Mouse (Mus musculus) hindbrain, embryonic 11.5 days (tissue): ENCODE results near the gene BC005537. TPM values are rescaled to one million over a fixed set of nuclear protein-coding genes. Genes with fewer than 3 reads are reported as not detected.
"Not testable (repeated sequence)": the region's sequence is repeated elsewhere in the genome, so short reads cannot be mapped to it uniquely, and the experiment has no call there.

Source experiments
- ATAC-seq: fragments of 200-750 bp; cut with Nextera tagmentation; 2 replicates; pipeline ENCODE4 v1.8.0; 2017; ENCODE audit warnings: mild to moderate bottlenecking, moderate TSS enrichment, moderate library complexity; ENCODE audit not compliant: low FRiP score
- DNase-seq: peaks from one replicate; pipeline ENCODE4 v3.0.0-alpha.2; 2015; ENCODE audit warnings: low spot score
- H3K27ac ChIP-seq: fragments of 300-500 bp; sonication (generic); 2 replicates; pipeline ENCODE4 v1.5.1; 2014; ENCODE audit warnings: mild to moderate bottlenecking, low read depth, low read length
- H3K27me3 ChIP-seq: fragments of 300-500 bp; sonication (generic); 2 replicates; pipeline ENCODE4 v1.6.1; 2014; ENCODE audit warnings: mild to moderate bottlenecking, low read length, moderate library complexity, mixed read lengths; ENCODE audit not compliant: control insufficient read depth, insufficient read depth
- H3K36me3 ChIP-seq: fragments of 300-500 bp; sonication (generic); 2 replicates; pipeline ENCODE4 v1.6.1; 2014; ENCODE audit warnings: mild to moderate bottlenecking, low read length, moderate library complexity, mixed read lengths; ENCODE audit not compliant: control insufficient read depth, insufficient read depth
- H3K4me1 ChIP-seq: fragments of 300-500 bp; sonication (generic); replicated peaks from 2 replicates; pipeline ENCODE4 v1.6.1; 2014; ENCODE audit warnings: low read length, mixed read lengths; ENCODE audit not compliant: control insufficient read depth, insufficient read depth
- H3K4me2 ChIP-seq: fragments of 300-500 bp; sonication (generic); replicated peaks from 2 replicates; pipeline ENCODE4 v1.6.1; 2014; ENCODE audit warnings: mild to moderate bottlenecking, low read depth, low read length
- H3K4me3 ChIP-seq: fragments of 300-500 bp; sonication (generic); 2 replicates; pipeline ENCODE4 v1.5.1; 2014; ENCODE audit warnings: low read depth, low read length
- H3K9ac ChIP-seq: fragments of 300-500 bp; sonication (generic); 2 replicates; pipeline ENCODE4 v1.6.1; 2014; ENCODE audit warnings: low read depth, low read length
- H3K9me3 ChIP-seq: fragments of 300-500 bp; sonication (generic); 2 replicates; pipeline ENCODE4 v1.6.1; 2016; ENCODE audit warnings: low read length; ENCODE audit not compliant: control insufficient read depth
- WGBS: fragments of 180-500 bp; shearing (Covaris S2); extraction: QIAGEN DNeasy Blood & Tissue Kit; methylation state at CpG from one replicate; pipeline ENCODE4 v1.1.7; 2014; 5-methylcytosine and 5-hydroxymethylcytosine counted together
- polyA plus RNA-seq: library from polyadenylated mRNA; unstranded; fragments of >200 nt; fragmentation: Nextera tagmentation; extraction: Ambion mirVana; gene quantifications from 2 replicates; pipeline ENCODE4 v1.2.1, GENCODE M21; 2014

The BC005537 gene
- polyA plus RNA-seq, 1 experiment from 2014 or later, result 39.7 TPM

- not testable (repeated sequence) for H3K9me3 ChIP-seq, H3K36me3 ChIP-seq, H3K4me3 ChIP-seq, H3K4me2 ChIP-seq, DNase-seq, H3K9ac ChIP-seq, ATAC-seq, H3K27me3 ChIP-seq, H3K4me1 ChIP-seq, H3K27ac ChIP-seq
- WGBS, result 74% methylated on average over 4 of the region's 4 CpGs
Measured at GRCm38 (mm10) chr13:24767809-24768208, 33.6 kb upstream of the BC005537 start.

GRCm38 (mm10) chr13:24771482-24771881 lies 30.0 kb upstream of the BC005537 start:
- ATAC-seq, H3K27ac ChIP-seq, H3K4me1 ChIP-seq, H3K36me3 ChIP-seq, H3K9me3 ChIP-seq, H3K4me2 ChIP-seq, H3K4me3 ChIP-seq, H3K9ac ChIP-seq, DNase-seq, H3K27me3 ChIP-seq: not testable (repeated sequence)
- WGBS, result 94% methylated on average over 10 of the region's 10 CpGs

- no peak overlapping the region for H3K4me2 ChIP-seq
- H3K9ac ChIP-seq, result no peak overlapping the region
- H3K36me3 ChIP-seq, result no peaks in the 10 kb centered on the region
- no peaks in the 10 kb centered on the region for H3K4me1 ChIP-seq
- no peak for ATAC-seq
- no peaks in the 10 kb centered on the region for H3K27me3 ChIP-seq
- 59% methylated on average over 7 of the region's 7 CpGs for WGBS
- DNase-seq, result peak; percentile 75
- no peaks in the 10 kb centered on the region for H3K9me3 ChIP-seq
- H3K27ac ChIP-seq, result no peak overlapping the region
- H3K4me3 ChIP-seq, result no peak overlapping the region
Measured at GRCm38 (mm10) chr13:24776146-24776844, 25.2 kb upstream of the BC005537 start.

- 74% methylated on average over 2 of the region's 2 CpGs for WGBS
- Histone ChIP-seq H3K4me1 (no peaks in the 10 kb centered on the region), H3K27me3 (no peaks in the 10 kb centered on the region), H3K9ac (no peak overlapping the region), H3K36me3 (no peaks in the 10 kb centered on the region), H3K27ac (no peak overlapping the region), H3K4me3 (no peak overlapping the region), H3K9me3 (no peaks in the 10 kb centered on the region), H3K4me2 (no peak overlapping the region)
- no peak for ATAC-seq
- DNase-seq, result no peak
Measured at GRCm38 (mm10) chr13:24778026-24778425, 23.4 kb upstream of the BC005537 start.

- ATAC-seq (no peak), DNase-seq (no peak)
- no peaks in the 10 kb centered on the region for H3K9me3 ChIP-seq
- 86% methylated on average over 8 of the region's 8 CpGs for WGBS
- H3K36me3 ChIP-seq, result no peaks in the 10 kb centered on the region
- H3K27me3 ChIP-seq, result no peaks in the 10 kb centered on the region
- H3K4me3 ChIP-seq, result no peak overlapping the region
- H3K27ac ChIP-seq, result no peak overlapping the region
- no peak overlapping the region for H3K9ac ChIP-seq
- H3K4me2 ChIP-seq, result no peak overlapping the region
- H3K4me1 ChIP-seq, result no peaks in the 10 kb centered on the region
Measured at GRCm38 (mm10) chr13:24778706-24779380, 22.6 kb upstream of the BC005537 start.

- no peak overlapping the region for H3K27ac ChIP-seq
- WGBS, result 80% methylated on average over 5 of the region's 5 CpGs
- no peak overlapping the region for H3K4me2 ChIP-seq
- no peak for DNase-seq
- H3K4me1 ChIP-seq, result no peaks in the 10 kb centered on the region
- no peak overlapping the region for H3K9ac ChIP-seq
- H3K4me3 ChIP-seq, result no peak overlapping the region
- no peaks in the 10 kb centered on the region for H3K36me3 ChIP-seq
- no peak for ATAC-seq
- no peaks in the 10 kb centered on the region for H3K9me3 ChIP-seq
- H3K27me3 ChIP-seq, result no peaks in the 10 kb centered on the region
Measured at GRCm38 (mm10) chr13:24781916-24782315, 19.5 kb upstream of the BC005537 start.

GRCm38 (mm10) chr13:24786014-24786490 lies 15.4 kb upstream of the BC005537 start:
- 64% methylated on average over 11 of the region's 11 CpGs for WGBS
- H3K36me3 ChIP-seq, result no peaks in the 10 kb centered on the region
- no peak overlapping the region for H3K4me2 ChIP-seq
- H3K27ac ChIP-seq, result no peak overlapping the region
- no peaks in the 10 kb centered on the region for H3K4me1 ChIP-seq
- no peak overlapping the region for H3K4me3 ChIP-seq
- no peak overlapping the region for H3K9ac ChIP-seq
- H3K9me3 ChIP-seq, result no peaks in the 10 kb centered on the region
- no peak for DNase-seq
- ATAC-seq, result no peak
- no peaks in the 10 kb centered on the region for H3K27me3 ChIP-seq

- H3K27me3 ChIP-seq, result no peaks in the 10 kb centered on the region
- H3K9ac ChIP-seq, result no peak overlapping the region
- WGBS, result 89% methylated on average over 5 of the region's 5 CpGs
- DNase-seq, result no peak
- no peak for ATAC-seq
- H3K4me1 ChIP-seq, result no peaks in the 10 kb centered on the region
- no peak overlapping the region for H3K4me3 ChIP-seq
- H3K36me3 ChIP-seq, result no peaks in the 10 kb centered on the region
- no peak overlapping the region for H3K27ac ChIP-seq
- no peak overlapping the region for H3K4me2 ChIP-seq
- H3K9me3 ChIP-seq, result no peaks in the 10 kb centered on the region
Measured at GRCm38 (mm10) chr13:24787477-24787876, 14.0 kb upstream of the BC005537 start.

- Histone ChIP-seq H3K9me3 (no peaks in the 10 kb centered on the region), H3K36me3 (no peaks in the 10 kb centered on the region), H3K4me1 (no peaks in the 10 kb centered on the region), H3K27ac (no peak overlapping the region), H3K4me2 (no peak overlapping the region), H3K27me3 (no peaks in the 10 kb centered on the region), H3K4me3 (no peak overlapping the region), H3K9ac (no peak overlapping the region)
- ATAC-seq (no peak), DNase-seq (no peak)
- 73% methylated on average over 2 of the region's 2 CpGs for WGBS
Measured at GRCm38 (mm10) chr13:24791349-24791748, 10.1 kb upstream of the BC005537 start.
